Mouse (Mus musculus) midbrain, postnatal 0 days (tissue): ENCODE measurements around the gene Xab2. TPM values are rescaled to one million over a fixed set of nuclear protein-coding genes. Genes with fewer than 3 reads are reported as not detected.

Source experiments
- ATAC-seq: fragments of 200-750 bp; cut with Nextera tagmentation; 2 replicates; pipeline ENCODE4 v1.8.0; 2017; ENCODE audit warnings: moderate number of reproducible peaks, mild to moderate bottlenecking, moderate TSS enrichment, moderate library complexity; ENCODE audit not compliant: low FRiP score
- DNase-seq: peaks from one replicate; pipeline ENCODE4 v3.0.0-alpha.2; 2015; ENCODE audit warnings: low spot score
- H3K27ac ChIP-seq: fragments of 300-500 bp; sonication (generic); 2 replicates; pipeline ENCODE4 v1.5.1; 2014; ENCODE audit warnings: low read depth, mild to moderate bottlenecking, low read length, mixed read lengths
- H3K27me3 ChIP-seq: fragments of 300-500 bp; sonication (generic); 2 replicates; pipeline ENCODE4 v1.6.1; 2014; ENCODE audit warnings: low read length, control low read depth, mixed read lengths; ENCODE audit not compliant: insufficient read depth
- H3K36me3 ChIP-seq: fragments of 300-500 bp; sonication (generic); 2 replicates; pipeline ENCODE4 v1.6.1; 2014; ENCODE audit warnings: low read length, control low read depth, mixed read lengths; ENCODE audit not compliant: insufficient read depth
- H3K4me1 ChIP-seq: fragments of 300-500 bp; sonication (generic); 2 replicates; pipeline ENCODE4 v1.6.1; 2014; ENCODE audit warnings: mild to moderate bottlenecking, control low read depth, antibody characterized with exemption, low read length, mixed read lengths; ENCODE audit not compliant: insufficient read depth
- H3K4me2 ChIP-seq: fragments of 300-500 bp; sonication (generic); 2 replicates; pipeline ENCODE4 v1.6.1; 2014; ENCODE audit warnings: low read depth, mild to moderate bottlenecking, low read length, mixed read lengths; ENCODE audit not compliant: poor library complexity, severe bottlenecking
- H3K4me3 ChIP-seq: fragments of 300-500 bp; sonication (generic); 2 replicates; pipeline ENCODE4 v1.5.1; 2014; ENCODE audit warnings: low read depth, mild to moderate bottlenecking, low read length, moderate library complexity
- H3K9ac ChIP-seq: fragments of 300-500 bp; sonication (generic); replicated peaks from 2 replicates; pipeline ENCODE4 v1.6.1; 2014; ENCODE audit warnings: mild to moderate bottlenecking, low read length, moderate library complexity, mixed read lengths; ENCODE audit not compliant: poor library complexity, severe bottlenecking
- H3K9me3 ChIP-seq: fragments of 300-500 bp; sonication (generic); 2 replicates; pipeline ENCODE4 v1.6.1; 2016; ENCODE audit warnings: low read length, control low read depth
- CTCF ChIP-seq: IDR thresholded peaks from 2 replicates; pipeline ENCODE4 v1.5.1; 2016; ENCODE audit warnings: antibody characterized with exemption, mild to moderate bottlenecking
- WGBS: fragments of 180-500 bp; shearing (Covaris S2); extraction: QIAGEN DNeasy Blood & Tissue Kit; methylation state at CpG from one replicate; pipeline ENCODE4 v1.1.7; 2014; 5-methylcytosine and 5-hydroxymethylcytosine counted together
- polyA plus RNA-seq: library from polyadenylated mRNA; unstranded; fragments of >200 nt; fragmentation: Nextera tagmentation; extraction: Ambion mirVana; gene quantifications from 2 replicates; pipeline ENCODE4 v1.2.1, GENCODE M21; 2015
- total RNA-seq: library from RNA; depleted of rRNA; stranded (reverse); fragments of >200 nt; gene quantifications from 2 replicates; pipeline ENCODE4 v1.2.3, GENCODE M21; 2014

The Xab2 gene
- total and polyA plus RNA-seq, 2 experiments from 2014 or later, result 31.7 to 41.9 TPM

GRCm38 (mm10) chr8:3606593-3606992, 14.5 kb downstream of the Xab2 start:
- no peak for TF ChIP-seq CTCF
- H3K27me3 ChIP-seq, result no peaks in the 10 kb centered on the region
- no peak overlapping the region for H3K4me2 ChIP-seq
- ATAC-seq (no peak), DNase-seq (no peak)
- peaks cover 90% of the 10 kb centered on the region for H3K36me3 ChIP-seq
- no peaks in the 10 kb centered on the region for H3K9me3 ChIP-seq
- H3K4me3 ChIP-seq, result no peak overlapping the region
- H3K27ac ChIP-seq, result no peak overlapping the region
- 89% methylated on average over 16 of the region's 16 CpGs for whole genome bisulfite sequencing
- H3K4me1 ChIP-seq, result no peaks in the 10 kb centered on the region
- H3K9ac ChIP-seq, result no peak overlapping the region

GRCm38 (mm10) chr8:3603439-3603838, 17.7 kb downstream of the Xab2 start:
- H3K27ac ChIP-seq, result no peak overlapping the region
- no peak overlapping the region for H3K4me2 ChIP-seq
- no peak for TF ChIP-seq CTCF
- peaks cover 79% of the 10 kb centered on the region for H3K36me3 ChIP-seq
- H3K4me1 ChIP-seq, result no peaks in the 10 kb centered on the region
- H3K27me3 ChIP-seq, result no peaks in the 10 kb centered on the region
- no peak for DNase-seq
- 77% methylated on average over 13 of the region's 13 CpGs for WGBS
- no peak overlapping the region for H3K4me3 ChIP-seq
- no peak overlapping the region for H3K9ac ChIP-seq
- no peak for ATAC-seq
- no peaks in the 10 kb centered on the region for H3K9me3 ChIP-seq

GRCm38 (mm10) chr8:3600401-3600800, 20.7 kb downstream of the Xab2 start:
- Histone ChIP-seq H3K9me3 (no peaks in the 10 kb centered on the region), H3K27ac (no peak overlapping the region), H3K36me3 (peaks cover 55% of the 10 kb centered on the region), H3K4me2 (no peak overlapping the region), H3K9ac (no peak overlapping the region), H3K27me3 (no peaks in the 10 kb centered on the region), H3K4me3 (no peak overlapping the region), H3K4me1 (no peaks in the 10 kb centered on the region)
- ATAC-seq, result no peak
- WGBS, result 92% methylated on average over 6 of the region's 6 CpGs
- no peak for TF ChIP-seq CTCF
- no peak for DNase-seq

GRCm38 (mm10) chr8:3599219-3599618, 21.9 kb downstream of the Xab2 start:
- DNase-seq, result no peak
- no peak overlapping the region for H3K4me2 ChIP-seq
- H3K4me1 ChIP-seq, result no peaks in the 10 kb centered on the region
- no peak overlapping the region for H3K4me3 ChIP-seq
- no peak overlapping the region for H3K27ac ChIP-seq
- H3K27me3 ChIP-seq, result no peaks in the 10 kb centered on the region
- no peak for ATAC-seq
- peaks cover 46% of the 10 kb centered on the region for H3K36me3 ChIP-seq
- H3K9me3 ChIP-seq, result no peaks in the 10 kb centered on the region
- H3K9ac ChIP-seq, result no peak overlapping the region
- TF ChIP-seq CTCF, result no peak
- WGBS, result 73% methylated on average over 1 of the region's 1 CpGs

GRCm38 (mm10) chr8:3598054-3598453, 23.1 kb downstream of the Xab2 start:
- Histone ChIP-seq H3K27ac (no peak overlapping the region), H3K4me2 (no peak overlapping the region), H3K9ac (no peak overlapping the region), H3K9me3 (no peaks in the 10 kb centered on the region), H3K36me3 (peaks cover 34% of the 10 kb centered on the region), H3K4me3 (no peak overlapping the region), H3K4me1 (no peaks in the 10 kb centered on the region; the same call in 1 of the 2 replicates), H3K27me3 (no peaks in the 10 kb centered on the region)
- WGBS, result 78% methylated on average over 3 of the region's 3 CpGs
- 0 out of 2 replicates have a peak, but pooled peaks have one; percentile 9 for ATAC-seq
- no peak for TF ChIP-seq CTCF
- no peak for DNase-seq

- peaks cover 8% of the 10 kb centered on the region for H3K36me3 ChIP-seq
- DNase-seq (no peak), ATAC-seq (no peak)
- no peak overlapping the region for H3K4me2 ChIP-seq
- H3K9me3 ChIP-seq, result no peaks in the 10 kb centered on the region
- H3K9ac ChIP-seq, result no peak overlapping the region
- H3K27me3 ChIP-seq, result no peaks in the 10 kb centered on the region
- 92% methylated on average over 2 of the region's 2 CpGs for WGBS
- no peak overlapping the region for H3K27ac ChIP-seq
- no peak for TF ChIP-seq CTCF
- H3K4me1 ChIP-seq, result no peaks in the 10 kb centered on the region; the same call in 1 of the 2 replicates
- no peak overlapping the region for H3K4me3 ChIP-seq
These were observed 26.6 kb downstream of the Xab2 start for GRCm38 (mm10) chr8:3594466-3594865.
